8 mouse cellular contexts compared by ENCODE assay signal in the genomic region with DNA sequence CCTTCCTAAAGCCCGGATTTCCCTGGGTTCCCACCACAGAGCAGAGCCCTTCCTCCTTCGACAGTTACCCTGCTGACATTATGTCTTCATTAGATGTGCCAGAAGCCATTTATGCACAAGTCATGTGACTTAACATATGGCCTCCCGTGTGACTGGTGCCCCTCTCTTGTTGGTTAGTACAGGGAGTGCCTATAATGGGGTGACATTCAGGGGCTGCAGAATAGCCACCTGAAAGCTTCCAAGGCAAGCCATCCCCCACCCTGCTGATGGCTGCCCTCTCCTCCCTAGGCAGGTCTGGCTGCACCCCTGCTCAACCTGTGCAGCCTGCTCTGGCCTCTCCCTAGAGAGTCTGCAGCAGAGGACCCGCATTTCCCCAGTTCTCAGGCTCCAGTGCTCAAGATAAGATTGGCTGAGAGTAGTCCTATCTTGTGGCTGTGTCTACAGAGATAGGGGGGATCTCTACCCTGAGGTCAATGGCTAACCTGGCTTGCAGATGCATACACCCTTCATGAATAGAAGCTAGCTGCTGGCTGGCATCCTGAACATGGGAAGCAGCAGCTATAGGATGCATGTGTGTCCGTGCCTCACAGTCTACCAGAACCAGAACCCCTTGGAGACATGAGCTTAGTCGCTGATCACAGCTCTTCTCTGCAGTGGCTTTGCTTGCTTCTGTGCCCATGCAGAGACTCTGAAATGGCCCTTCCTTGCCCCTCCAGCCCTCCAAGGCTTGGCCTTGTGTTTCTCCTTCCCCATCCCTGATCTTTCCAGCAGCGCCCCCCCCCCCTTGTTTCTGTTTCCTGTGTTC. TPM values are rescaled to one million over a fixed set of nuclear protein-coding genes. Genes with fewer than 3 reads are reported as not detected.
A peak's percentile ranks its signal among the peaks of the same experiment; 100 is the strongest.
DNase-seq lines count a peak whose midpoint lies in the region; ATAC-seq lines count a peak whose summit lies in the region.

No protein-coding gene starts in this region.

- H3K4me1 ChIP-seq in heart, embryonic 16.5 days (ENCODE audit: control insufficient read depth, insufficient read depth, low read length) = peaks cover 60% of the 10 kb centered on the region
- peaks cover 61% of the 10 kb centered on the region for H3K4me1 ChIP-seq in hindbrain, embryonic 13.5 days (replicated peaks)
- H3K4me1 ChIP-seq in midbrain, embryonic 13.5 days (replicated peaks) = peaks cover 41% of the 10 kb centered on the region

- ATAC-seq in heart, embryonic 16.5 days (replicated peaks; ENCODE audit: extremely low read depth, insufficient read depth, low FRiP score) = no peak
- no peak for ATAC-seq in hindbrain, embryonic 13.5 days (ENCODE audit: low FRiP score)
- no peak for ATAC-seq in midbrain, embryonic 13.5 days
- ATAC-seq in erythroid progenitor cell, adult 5-6 weeks (replicated peaks; ENCODE audit: low FRiP score, poor library complexity, severe bottlenecking) = no peak

- peak overlapping the region; percentile 91 for H3K4me2 ChIP-seq in heart, embryonic 16.5 days (ENCODE audit: low read depth, low read length)
- peak overlapping the region; percentile 93 for H3K4me2 ChIP-seq in hindbrain, embryonic 13.5 days
- peak overlapping the region; percentile 94 for H3K4me2 ChIP-seq in midbrain, embryonic 13.5 days (replicated peaks)

- no peaks in the 10 kb centered on the region for H3K9me3 ChIP-seq in heart, embryonic 16.5 days (replicated peaks; ENCODE audit: control insufficient read depth, low read length)
- H3K9me3 ChIP-seq in hindbrain, embryonic 13.5 days = no peaks in the 10 kb centered on the region
- no peaks in the 10 kb centered on the region for H3K9me3 ChIP-seq in midbrain, embryonic 13.5 days

- DNase-seq in heart, adult 8-10 months (ENCODE audit: low spot score) = no peak
- DNase-seq in brain, adult 2 months (ENCODE audit: low read depth, low spot score) = peak; percentile 64
- DNase-seq in ovary, adult 18-20 months (ENCODE audit: low spot score) = no peak
- no peak for DNase-seq in cerebellum, adult 11 months

- H3K4me3 ChIP-seq in heart, embryonic 16.5 days (ENCODE audit: low read length) = peak overlapping the region; percentile 63
- peak overlapping the region; percentile 55 for H3K4me3 ChIP-seq in hindbrain, embryonic 13.5 days
- peak overlapping the region; percentile 62 for H3K4me3 ChIP-seq in midbrain, embryonic 13.5 days (replicated peaks)

- peak overlapping the region; percentile 83 for H3K9ac ChIP-seq in heart, embryonic 16.5 days (ENCODE audit: low read length)
- peak overlapping the region; percentile 84 for H3K9ac ChIP-seq in hindbrain, embryonic 13.5 days
- no peak overlapping the region for H3K9ac ChIP-seq in midbrain, embryonic 13.5 days (replicated peaks)

- WGBS in heart, embryonic 16.5 days = 28% methylated on average over 7 of the region's 7 CpGs
- WGBS in hindbrain, embryonic 13.5 days = 35% methylated on average over 7 of the region's 7 CpGs
- WGBS in midbrain, embryonic 13.5 days = 37% methylated on average over 7 of the region's 7 CpGs

- no peaks in the 10 kb centered on the region for H3K36me3 ChIP-seq in heart, embryonic 16.5 days (ENCODE audit: control insufficient read depth, insufficient read depth)
- no peaks in the 10 kb centered on the region for H3K36me3 ChIP-seq in hindbrain, embryonic 13.5 days
- no peaks in the 10 kb centered on the region for H3K36me3 ChIP-seq in midbrain, embryonic 13.5 days

- H3K27ac ChIP-seq in heart, embryonic 16.5 days (ENCODE audit: low read length) = peak overlapping the region; percentile 8; the same call in 1 of the 2 replicates
- H3K27ac ChIP-seq in hindbrain, embryonic 13.5 days = no peak overlapping the region; the same call in 1 of the 2 replicates
- H3K27ac ChIP-seq in midbrain, embryonic 13.5 days = no peak overlapping the region

- no peaks in the 10 kb centered on the region for H3K27me3 ChIP-seq in heart, embryonic 16.5 days (ENCODE audit: control insufficient read depth, insufficient read depth, low read length)
- H3K27me3 ChIP-seq in hindbrain, embryonic 13.5 days = peaks cover 43% of the 10 kb centered on the region
- peaks cover 45% of the 10 kb centered on the region for H3K27me3 ChIP-seq in midbrain, embryonic 13.5 days

RNA-seq across cellular contexts. Expression of gene Pwwp2b, which starts 1.3 kb away (rescaled TPM):
- polyA plus RNA-seq in heart, embryonic 16.5 days (2015; fragmentation: Nextera tagmentation; extraction: Ambion mirVana) = 7.0 and 8.1 TPM in 2 replicates
- 10 to 100 TPM in 2 of 4 experiments, 1 to 10 TPM in 2; 8.1 to 12.5 (median 10.0) TPM for total RNA-seq in heart, adult 8-10 months (2022)
- polyA plus RNA-seq in hindbrain, embryonic 13.5 days (2015; fragmentation: Nextera tagmentation; extraction: Ambion mirVana) = 4.5 and 4.9 TPM in 2 replicates
- 3.1 and 4.1 TPM in 2 replicates for polyA plus RNA-seq in midbrain, embryonic 13.5 days (2015; fragmentation: Nextera tagmentation; extraction: Ambion mirVana)
- total RNA-seq in erythroid progenitor cell, adult 5-6 weeks (2015; ENCODE audit: low replicate concordance) = 2.5 TPM in 1 of 2 replicates, not detected in the other
- total RNA-seq in erythroid progenitor cell, adult 5-6 weeks (2017; ENCODE audit: low replicate concordance) = 0.26 TPM in 1 of 2 replicates, not detected in the other

RNA-seq across cellular contexts. Expression of gene Stk32c, which starts 36.5 kb away (rescaled TPM):
- polyA plus RNA-seq in heart, embryonic 16.5 days (2015; fragmentation: Nextera tagmentation; extraction: Ambion mirVana) = 0.06 and 0.07 TPM in 2 replicates
- total RNA-seq in heart, adult 8-10 months (2022) = under 1 TPM; 0.41 to 0.92 (median 0.43) TPM
- polyA plus RNA-seq in hindbrain, embryonic 13.5 days (2015; fragmentation: Nextera tagmentation; extraction: Ambion mirVana) = 1.1 TPM in 2 replicates
- 0.49 and 0.79 TPM in 2 replicates for polyA plus RNA-seq in midbrain, embryonic 13.5 days (2015; fragmentation: Nextera tagmentation; extraction: Ambion mirVana)
- total RNA-seq in erythroid progenitor cell, adult 5-6 weeks (2015; ENCODE audit: low replicate concordance) = not detected in 2 replicates
- not detected in 2 replicates for total RNA-seq in erythroid progenitor cell, adult 5-6 weeks (2017; ENCODE audit: low replicate concordance)

RNA-seq across cellular contexts. Expression of gene Lrrc27, which starts 36.8 kb away (rescaled TPM):
- 2.8 and 4.1 TPM in 2 replicates for polyA plus RNA-seq in heart, embryonic 16.5 days (2015; fragmentation: Nextera tagmentation; extraction: Ambion mirVana)
- 10 to 100 TPM; 15.6 to 18.8 (median 16.4) TPM for total RNA-seq in heart, adult 8-10 months (2022)
- polyA plus RNA-seq in hindbrain, embryonic 13.5 days (2015; fragmentation: Nextera tagmentation; extraction: Ambion mirVana) = 3.5 and 5.0 TPM in 2 replicates
- polyA plus RNA-seq in midbrain, embryonic 13.5 days (2015; fragmentation: Nextera tagmentation; extraction: Ambion mirVana) = 4.8 and 6.8 TPM in 2 replicates
- total RNA-seq in erythroid progenitor cell, adult 5-6 weeks (2015; ENCODE audit: low replicate concordance) = not detected in 2 replicates
- total RNA-seq in erythroid progenitor cell, adult 5-6 weeks (2017; ENCODE audit: low replicate concordance) = 0.64 and 8.5 TPM in 2 replicates
